Mouse (Mus musculus): ENCODE measurements around the gene Eif4e1b.

DNA sequence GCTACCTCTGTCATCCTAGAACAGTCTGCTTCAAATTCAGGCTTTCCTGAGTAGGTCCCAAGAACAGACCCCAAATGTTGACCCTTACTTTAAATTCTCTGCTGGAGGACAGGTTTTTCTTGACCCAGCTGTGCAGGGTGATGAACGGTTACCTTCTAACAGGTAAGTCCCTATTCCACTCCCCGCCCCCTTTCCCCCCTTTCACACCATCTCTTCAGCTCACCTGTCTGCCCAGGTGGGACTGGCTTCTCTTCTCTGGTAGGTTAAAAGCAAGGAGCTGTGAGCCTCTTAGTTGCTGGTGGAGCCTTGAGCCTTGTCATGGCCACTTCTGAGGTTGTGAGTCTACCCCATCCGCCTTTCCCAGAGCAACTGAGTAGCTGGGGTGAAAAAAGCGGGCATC is at the start of gene Eif4e1b:
- TF ChIP-seq CTCF (IDR thresholded peaks at IDR 0.05) (no peak), EP300 (IDR thresholded peaks at IDR 0.05) (no peak)
